Mouse (Mus musculus): ENCODE results near the gene Lims1.

DNA sequence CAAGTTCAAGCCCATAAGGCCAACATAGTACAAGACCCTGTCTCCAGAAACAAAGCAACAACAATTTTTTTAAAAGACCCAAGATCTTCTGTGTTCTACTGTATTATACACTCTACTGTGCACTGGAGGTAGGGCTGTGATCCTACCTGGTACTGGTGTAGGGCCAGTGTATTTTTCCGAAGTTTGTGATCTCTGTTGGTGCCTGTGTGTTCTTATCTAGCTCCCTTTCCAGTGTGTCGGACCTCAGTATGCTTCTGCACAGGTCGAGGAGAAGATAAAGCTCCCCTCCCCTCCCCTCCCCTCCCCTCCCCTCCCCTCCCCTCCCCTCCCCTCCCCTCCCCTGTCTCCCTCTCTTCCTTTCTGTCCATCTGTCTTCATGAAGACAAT is 46.4 kb downstream of the Lims1 start:
- TF ChIP-seq CTCF (IDR thresholded peaks at IDR 0.05; ENCODE audit: extremely low read depth, insufficient read depth, insufficient read length, insufficient replicate concordance) (no peak), POLR2A (IDR thresholded peaks at IDR 0.05; ENCODE audit: low read depth, low read length) (no peak)

Data from spleen, adult 2 months (tissue).